Mouse (Mus musculus): ENCODE measurements around the gene Dmac2. TPM values are rescaled to one million over a fixed set of nuclear protein-coding genes. Genes with fewer than 3 reads are reported as not detected.

Dmac2 gene
- polyA plus RNA-seq, 1 experiment from 2014 or later = 12.4 TPM

- peaks cover 27% of the 10 kb centered on the region for H3K4me1 ChIP-seq
- H3K9ac ChIP-seq = peak overlapping the region; percentile 66
- H3K36me3 ChIP-seq = peaks cover 27% of the 10 kb centered on the region
- H3K9me3 ChIP-seq (replicated peaks) = no peaks in the 10 kb centered on the region
- WGBS (ENCODE audit: insufficient replicate concordance) = 20% methylated on average over 5 of the region's 5 CpGs
- no peak for ATAC-seq
- H3K27me3 ChIP-seq (replicated peaks) = no peaks in the 10 kb centered on the region; the same call in 1 of the 2 replicates
- H3K4me2 ChIP-seq = peak overlapping the region; percentile 87
- 0 out of 2 replicates have a peak overlapping the region, but pooled peaks have one; percentile 56 for H3K27ac ChIP-seq
- H3K4me3 ChIP-seq = peak overlapping the region; percentile 73
These were observed 443 bp downstream of the Dmac2 start for GRCm38 (mm10) chr7:25619722-25619991.

GRCm38 (mm10) chr7:25620101-25620500 is 887 bp downstream of the Dmac2 start:
- no peak for ATAC-seq
- H3K4me3 ChIP-seq = peak overlapping the region; percentile 73
- no peak overlapping the region for H3K27ac ChIP-seq
- peak overlapping the region; percentile 66; the same call in 1 of the 2 replicates for H3K9ac ChIP-seq
- H3K36me3 ChIP-seq = peaks cover 31% of the 10 kb centered on the region
- 95% methylated on average over 5 of the region's 5 CpGs for WGBS (ENCODE audit: insufficient replicate concordance)
- peak overlapping the region; percentile 87 for H3K4me2 ChIP-seq
- H3K9me3 ChIP-seq (replicated peaks) = no peaks in the 10 kb centered on the region
- H3K27me3 ChIP-seq (replicated peaks) = no peaks in the 10 kb centered on the region; the same call in 1 of the 2 replicates
- peaks cover 27% of the 10 kb centered on the region for H3K4me1 ChIP-seq

DNA sequence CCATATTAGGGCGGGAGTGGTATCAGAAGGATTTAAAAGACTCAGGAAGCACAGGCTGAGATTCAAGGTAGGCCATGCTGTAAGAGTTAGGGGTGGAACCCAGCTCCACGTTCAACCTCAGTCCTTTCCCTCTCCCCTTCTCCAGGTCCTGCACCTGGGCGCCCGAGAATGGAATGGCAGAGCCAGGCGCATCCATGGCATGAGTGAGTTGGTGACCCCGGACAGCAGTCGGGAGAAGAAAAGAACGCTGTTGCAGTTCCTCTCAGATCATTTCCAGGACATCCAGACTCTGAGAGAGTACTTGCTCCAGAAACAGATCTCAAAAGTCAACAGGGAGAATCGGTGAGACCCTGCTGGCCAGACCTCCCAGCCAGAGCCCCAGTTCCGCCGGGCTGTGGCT is 1.5 kb downstream of the Dmac2 start:
- WGBS (ENCODE audit: insufficient replicate concordance) = 84% methylated on average over 11 of the region's 11 CpGs
- no peak overlapping the region for H3K4me3 ChIP-seq

GRCm38 (mm10) chr7:25623857-25624370 is 4.7 kb downstream of the Dmac2 start:
- WGBS (ENCODE audit: insufficient replicate concordance) = 79% methylated on average over 11 of the region's 11 CpGs
- Histone ChIP-seq H3K27ac (no peak overlapping the region), H3K9me3 (replicated peaks) (no peaks in the 10 kb centered on the region), H3K4me1 (peaks cover 44% of the 10 kb centered on the region), H3K9ac (no peak overlapping the region), H3K4me2 (no peak overlapping the region), H3K36me3 (peaks cover 35% of the 10 kb centered on the region), H3K4me3 (no peak overlapping the region), H3K27me3 (replicated peaks) (0 out of 2 replicates have a peak, but pooled peaks cover 9% of the 10 kb centered on the region)
- no peak for ATAC-seq

More for the DNA sequence above, 1.5 kb downstream of the Dmac2 start:
- no peak overlapping the region for H3K9ac ChIP-seq
- no peak overlapping the region for H3K4me2 ChIP-seq
- peaks cover 23% of the 10 kb centered on the region for H3K4me1 ChIP-seq
- H3K9me3 ChIP-seq (replicated peaks) = no peaks in the 10 kb centered on the region
- no peak for ATAC-seq
- H3K27ac ChIP-seq = no peak overlapping the region
- no peaks in the 10 kb centered on the region; the same call in 1 of the 2 replicates for H3K27me3 ChIP-seq (replicated peaks)
- peaks cover 34% of the 10 kb centered on the region for H3K36me3 ChIP-seq

DNA sequence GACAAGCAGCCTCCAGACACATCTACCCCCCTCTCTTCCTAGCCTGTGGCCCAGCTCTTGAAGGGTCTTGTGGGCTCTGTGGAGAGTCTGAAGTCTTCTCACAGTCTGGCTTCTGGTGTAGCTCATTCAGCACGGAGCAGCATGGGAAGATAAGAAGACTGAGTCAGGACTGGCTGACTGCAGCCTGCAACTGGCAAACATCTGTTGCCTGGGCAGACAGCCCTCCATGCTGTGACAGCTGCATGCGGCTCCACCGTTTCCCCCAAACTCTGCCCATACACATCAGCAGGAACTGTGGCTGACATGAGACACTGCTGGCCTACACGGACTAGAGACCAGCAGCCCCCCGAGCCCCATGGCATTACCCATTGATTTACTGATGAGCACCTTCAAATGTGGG is 5.6 kb downstream of the Dmac2 start:
- WGBS (ENCODE audit: insufficient replicate concordance) = 63% methylated on average over 5 of the region's 5 CpGs
- H3K9ac ChIP-seq = no peak overlapping the region
- H3K4me3 ChIP-seq = no peak overlapping the region
- no peak overlapping the region for H3K4me2 ChIP-seq
- H3K27me3 ChIP-seq (replicated peaks) = 0 out of 2 replicates have a peak, but pooled peaks cover 12% of the 10 kb centered on the region
- H3K36me3 ChIP-seq = peaks cover 42% of the 10 kb centered on the region
- peaks cover 35% of the 10 kb centered on the region for H3K4me1 ChIP-seq
- H3K27ac ChIP-seq = no peak overlapping the region
- ATAC-seq = no peak
- no peaks in the 10 kb centered on the region for H3K9me3 ChIP-seq (replicated peaks)

DNA sequence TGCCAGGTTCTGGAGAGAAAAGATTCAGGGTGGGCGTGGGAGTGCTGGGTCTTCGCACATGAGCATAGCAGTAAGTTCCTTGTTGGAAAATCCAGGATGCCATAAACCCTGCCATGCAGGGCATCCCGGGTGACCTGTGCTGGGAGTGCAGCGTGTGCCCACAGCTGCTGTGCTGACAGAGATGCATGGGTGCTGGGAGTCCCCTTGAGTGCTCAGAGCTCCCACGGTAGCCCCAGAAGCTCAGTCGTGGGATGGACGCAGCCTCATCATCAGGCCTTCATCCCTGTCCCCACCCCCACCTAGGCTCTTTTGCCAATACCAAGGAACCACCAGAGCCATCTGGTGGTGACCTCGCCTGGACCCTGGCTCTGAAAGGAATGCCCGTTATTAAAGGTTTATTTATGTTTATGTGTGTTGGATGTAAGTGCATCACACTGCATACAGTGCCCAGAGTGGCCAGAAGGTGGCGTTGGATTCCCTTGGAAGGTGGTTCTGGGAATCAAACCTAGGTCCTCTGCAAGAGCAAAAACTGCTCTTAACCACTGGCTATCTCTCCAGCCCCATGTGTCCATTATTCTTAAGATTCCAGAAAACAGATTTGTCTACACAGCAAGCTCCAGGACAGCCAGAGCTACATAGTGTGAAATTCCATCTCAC is 6.5 kb downstream of the Dmac2 start:
- Histone ChIP-seq H3K9ac (no peak overlapping the region), H3K4me2 (no peak overlapping the region), H3K27me3 (replicated peaks) (0 out of 2 replicates have a peak, but pooled peaks cover 12% of the 10 kb centered on the region), H3K27ac (no peak overlapping the region), H3K4me1 (peaks cover 30% of the 10 kb centered on the region), H3K4me3 (no peak overlapping the region), H3K36me3 (peaks cover 51% of the 10 kb centered on the region), H3K9me3 (replicated peaks) (no peaks in the 10 kb centered on the region)
- no peak for ATAC-seq
- WGBS (ENCODE audit: insufficient replicate concordance) = 66% methylated on average over 10 of the region's 10 CpGs

- peak; percentile 53; the same call in 1 of the 2 replicates for ATAC-seq
- H3K27me3 ChIP-seq (replicated peaks) = 0 out of 2 replicates have a peak, but pooled peaks cover 12% of the 10 kb centered on the region
- WGBS (ENCODE audit: insufficient replicate concordance) = 10% methylated on average over 29 of the region's 29 CpGs
These were observed 7.6 kb downstream of the Dmac2 start, which contains the start of gene B3gnt8 for GRCm38 (mm10) chr7:25626509-25627430. TSS of gene B3gnt8 (plus strand) at chr7:25626654.

DNA sequence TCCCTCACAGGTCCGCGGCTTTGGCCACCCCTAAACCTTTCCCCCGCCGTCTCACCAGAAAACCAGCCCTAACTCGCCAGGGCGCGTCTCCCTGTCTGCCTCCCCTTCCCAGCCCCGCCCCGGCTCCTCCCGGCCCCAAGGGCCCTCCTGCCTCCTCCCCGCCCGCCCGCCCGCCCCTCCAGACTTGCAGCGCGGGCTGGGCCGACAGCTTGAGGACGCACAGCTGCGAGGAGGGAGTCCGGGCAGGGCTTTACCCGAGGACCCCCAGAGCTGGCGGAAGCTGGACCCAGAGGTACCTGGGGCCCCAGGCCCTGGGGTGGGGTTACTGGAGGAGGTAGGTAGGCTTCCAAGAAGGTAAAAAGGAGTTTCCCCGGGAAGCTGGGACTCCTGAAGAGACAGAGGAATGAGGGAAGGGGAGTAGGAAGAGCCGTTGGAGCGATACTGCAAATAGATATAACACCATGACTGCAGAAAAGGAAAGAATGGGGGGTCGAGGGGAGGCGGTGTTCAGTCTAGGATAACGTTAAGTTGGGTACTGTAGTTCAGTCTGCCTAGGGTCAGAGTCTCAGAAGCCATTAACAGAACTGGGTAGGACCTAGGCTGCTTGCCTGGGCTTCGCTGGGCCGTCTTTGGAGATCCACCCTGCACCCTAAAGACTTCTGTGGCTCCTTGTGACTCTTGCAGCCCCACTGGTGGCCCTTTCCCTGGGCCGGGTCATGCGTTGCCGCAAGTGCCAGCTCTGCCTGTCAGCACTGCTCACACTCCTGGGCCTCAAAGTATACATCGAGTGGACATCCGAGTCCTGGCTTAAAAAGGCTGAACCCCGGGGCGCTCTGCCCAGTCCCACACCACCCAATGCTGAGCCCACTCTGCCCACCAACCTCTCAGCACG is 8.5 kb downstream of the Dmac2 start:
- H3K4me3 ChIP-seq = peak overlapping the region; percentile 56
- WGBS (ENCODE audit: insufficient replicate concordance) = 18% methylated on average over 38 of the region's 38 CpGs
- peak overlapping the region; percentile 59; the same call in 1 of the 2 replicates for H3K27ac ChIP-seq

More at GRCm38 (mm10) chr7:25626509-25627430, 7.6 kb downstream of the Dmac2 start, which contains the start of gene B3gnt8:
- Histone ChIP-seq H3K27ac (peak within 1 kb of the TSS; percentile 59), H3K4me2 (peak within 1 kb of the TSS; percentile 88), H3K9me3 (replicated peaks) (no peaks in the 10 kb centered on the region), H3K4me3 (peak within 1 kb of the TSS; percentile 56), H3K4me1 (peaks cover 30% of the 10 kb centered on the region), H3K36me3 (peaks cover 59% of the 10 kb centered on the region), H3K9ac (peak within 1 kb of the TSS; percentile 69)

DNA sequence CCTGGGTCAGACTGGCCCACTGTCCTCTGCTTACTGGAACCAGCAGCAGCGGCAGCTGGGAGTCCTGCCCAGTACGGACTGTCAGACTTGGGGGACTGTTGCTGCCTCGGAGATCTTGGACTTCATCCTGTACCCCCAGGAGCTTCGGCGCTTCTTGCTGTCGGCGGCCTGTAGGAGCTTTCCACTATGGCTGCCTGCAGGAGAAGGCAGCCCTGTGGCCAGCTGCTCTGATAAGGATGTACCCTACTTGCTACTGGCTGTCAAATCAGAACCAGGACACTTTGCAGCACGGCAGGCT is 9.1 kb downstream of the Dmac2 start:
- no peak for ATAC-seq
- Histone ChIP-seq H3K4me2 (peak overlapping the region; percentile 88), H3K9me3 (replicated peaks) (no peaks in the 10 kb centered on the region), H3K36me3 (peaks cover 51% of the 10 kb centered on the region), H3K4me3 (peak overlapping the region; percentile 56; the same call in 1 of the 2 replicates), H3K27me3 (replicated peaks) (0 out of 2 replicates have a peak, but pooled peaks cover 12% of the 10 kb centered on the region), H3K4me1 (peaks cover 36% of the 10 kb centered on the region), H3K9ac (0 out of 2 replicates have a peak overlapping the region, but pooled peaks have one; percentile 69), H3K27ac (no peak overlapping the region)
- 69% methylated on average over 8 of the region's 8 CpGs for WGBS (ENCODE audit: insufficient replicate concordance)

More for the DNA sequence above, 8.5 kb downstream of the Dmac2 start:
- peak overlapping the region; percentile 69 for H3K9ac ChIP-seq
- H3K27me3 ChIP-seq (replicated peaks) = 0 out of 2 replicates have a peak, but pooled peaks cover 12% of the 10 kb centered on the region
- H3K9me3 ChIP-seq (replicated peaks) = no peaks in the 10 kb centered on the region
- peak overlapping the region; percentile 88 for H3K4me2 ChIP-seq
- ATAC-seq = peak; percentile 79
- H3K36me3 ChIP-seq = peaks cover 51% of the 10 kb centered on the region
- peaks cover 34% of the 10 kb centered on the region for H3K4me1 ChIP-seq

DNA sequence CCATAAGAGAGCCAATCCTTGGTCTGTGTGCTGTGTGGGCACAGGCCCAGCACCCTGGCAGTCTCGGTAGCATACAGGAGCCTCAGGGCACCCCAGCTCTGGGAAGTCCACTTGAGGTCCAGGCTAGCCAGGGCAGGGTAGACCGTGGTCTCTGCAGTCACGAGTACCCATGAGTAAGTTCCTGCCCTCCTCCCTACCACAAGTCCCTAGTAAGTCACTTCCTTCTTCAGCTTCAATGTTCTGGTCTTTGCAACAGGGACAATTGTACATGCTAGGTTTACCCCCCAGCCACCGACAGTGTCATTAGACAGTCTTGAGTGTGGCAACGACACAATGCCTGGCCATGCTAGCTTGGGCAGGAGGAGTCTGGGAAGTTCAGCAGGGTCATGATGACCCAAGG is 13.5 kb downstream of the Dmac2 start:
- Histone ChIP-seq H3K4me2 (no peak overlapping the region), H3K4me1 (peaks cover 17% of the 10 kb centered on the region), H3K36me3 (peaks cover 37% of the 10 kb centered on the region), H3K9me3 (replicated peaks) (no peaks in the 10 kb centered on the region), H3K27me3 (replicated peaks) (0 out of 2 replicates have a peak, but pooled peaks cover 12% of the 10 kb centered on the region), H3K9ac (no peak overlapping the region), H3K4me3 (no peak overlapping the region), H3K27ac (no peak overlapping the region)
- ATAC-seq = no peak
- WGBS (ENCODE audit: insufficient replicate concordance) = 45% methylated on average over 5 of the region's 5 CpGs

- no peak overlapping the region for H3K4me3 ChIP-seq
- WGBS (ENCODE audit: insufficient replicate concordance) = 51% methylated on average over 3 of the region's 3 CpGs
- H3K27ac ChIP-seq = no peak overlapping the region
- H3K27me3 ChIP-seq (replicated peaks) = no peaks in the 10 kb centered on the region
- H3K9ac ChIP-seq = no peak overlapping the region
- peaks cover 6% of the 10 kb centered on the region; the same call in 1 of the 2 replicates for H3K4me1 ChIP-seq
- H3K36me3 ChIP-seq = peaks cover 18% of the 10 kb centered on the region
- no peak overlapping the region for H3K4me2 ChIP-seq
- H3K9me3 ChIP-seq (replicated peaks) = no peaks in the 10 kb centered on the region
- no peak for ATAC-seq
These were observed 17.2 kb downstream of the Dmac2 start for GRCm38 (mm10) chr7:25636373-25636772.

Data from liver, embryonic 12.5 days (tissue).